Comparison of ENCODE assay signal across 26 mouse cellular contexts in the genomic region with DNA sequence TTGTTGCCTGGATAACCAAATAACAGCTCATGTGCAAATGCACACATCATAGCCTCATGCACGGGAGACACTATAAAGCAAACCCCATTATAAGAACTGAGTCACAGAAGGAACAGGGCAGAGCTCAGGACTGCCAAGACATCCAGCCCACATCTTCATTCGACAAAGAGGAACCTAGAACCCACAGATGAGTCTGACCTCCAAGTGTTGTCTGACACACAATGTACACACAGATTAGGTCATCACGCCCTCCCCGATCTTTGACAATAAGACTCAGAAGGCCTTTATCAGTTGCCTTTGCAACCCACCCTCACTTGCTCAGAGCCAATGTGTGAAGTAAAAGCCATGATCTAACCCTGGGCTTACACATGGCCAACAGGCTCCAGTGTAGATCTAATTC. TPM values are rescaled to one million over a fixed set of nuclear protein-coding genes. Genes with fewer than 3 reads are reported as not detected.
A peak's percentile ranks its signal among the peaks of the same experiment; 100 is the strongest.
DNase-seq lines count a peak whose midpoint lies in the region; ATAC-seq and TF ChIP-seq lines count a peak whose summit lies in the region.
"Had no signal": no experiment of that assay in that cellular context is flagged by ENCODE, and none has a peak within 500 bp of the region (broad histone marks: within the 10 kb centered on the region; RNA-seq: fewer than 3 reads in every experiment).

No protein-coding gene starts in this region.

- DNase-seq in MEL (ENCODE audit: low read depth, low spot score) = peak; percentile 83
- peak; percentile 53 for DNase-seq in splenic B cell, adult 2 months (ENCODE audit: low read depth, low spot score)
- no peak for DNase-seq in left cerebral cortex, adult 8-10 months (ENCODE audit: low spot score in 2 of 2)
- no peak for DNase-seq in gastrocnemius, adult 8-10 months (ENCODE audit: low spot score in 2 of 2)
- no peak for DNase-seq in urinary bladder, postnatal 25 days (ENCODE audit: low spot score)
- DNase-seq: adrenal gland, adult 2 months; adrenal gland, postnatal 14 days; cerebellum, adult 11 months; cerebellum, adult 2 months; cerebellum, adult 9-11 months; cerebellum, postnatal 25 days; embryo, embryonic 11 days; gastrocnemius, adult 2 months; gastrocnemius, postnatal 25 days; heart, adult 2 months had no signal

- H3K27ac ChIP-seq in MEL (ENCODE audit: control insufficient read depth, low read depth, low read length) = no peak overlapping the region
- H3K27ac ChIP-seq: embryonic facial prominence, embryonic 10.5 days; embryonic facial prominence, embryonic 13.5 days; forebrain, embryonic 10.5 days; forebrain, embryonic 13.5 days; gastrocnemius, adult 2 months; heart, adult 2 months; hindbrain, embryonic 12.5 days; hindbrain, embryonic 15.5 days had no signal

- H3K79me2 ChIP-seq in MEL (ENCODE audit: control insufficient read depth, insufficient read depth, low read length, poor library complexity) = no peaks in the 10 kb centered on the region

- no peaks in the 10 kb centered on the region for H3K27me3 ChIP-seq in MEL (ENCODE audit: control insufficient read depth in 1 of 2, insufficient read depth in 2 of 2, low read length in 2 of 2)
- no peaks in the 10 kb centered on the region; the same call in 1 of the 2 replicates for H3K27me3 ChIP-seq in splenic B cell, adult 2 months (ENCODE audit: control insufficient read depth, insufficient read depth, low read length, poor library complexity, severe bottlenecking)
- H3K27me3 ChIP-seq: embryonic facial prominence, embryonic 13.5 days; forebrain, embryonic 13.5 days; hindbrain, embryonic 12.5 days; hindbrain, embryonic 15.5 days had no signal

- TF ChIP-seq POLR2A in MEL (IDR thresholded peaks at IDR 0.05; ENCODE audit: control insufficient read depth in 1 of 2, insufficient read depth in 1 of 2, low read depth in 1 of 2, low read length in 2 of 2, poor library complexity in 1 of 2) = no peak

- ATAC-seq in common myeloid progenitor, adult 5-6 weeks (replicated peaks; ENCODE audit: low read depth, poor library complexity, severe bottlenecking) = peak; percentile 37
- peak; percentile 56 for ATAC-seq in megakaryocyte progenitor cell, adult 5-6 weeks (replicated peaks; ENCODE audit: poor library complexity)
- ATAC-seq in erythroid progenitor cell, adult 5-6 weeks (replicated peaks; ENCODE audit: low FRiP score, poor library complexity, severe bottlenecking) = no peak
- ATAC-seq: forebrain, embryonic 13.5 days; forebrain, embryonic 16.5 days had no signal

- TF ChIP-seq EP300 in MEL (IDR thresholded peaks at IDR 0.05; ENCODE audit: low read depth in 1 of 2, low read length in 2 of 2) = peak; percentile 46 to 48

- peaks cover 7 to 24% of the 10 kb centered on the region in 2 experiments; a peak in 3 of 4 replicates for H3K4me1 ChIP-seq in MEL (ENCODE audit: control insufficient read depth in 1 of 2, insufficient read depth in 2 of 2, low read length in 2 of 2)

- TF ChIP-seq CTCF in MEL (IDR thresholded peaks at IDR 0.05 in 2 of 3, conservative IDR thresholded peaks at IDR 0.05 in 1 of 3; ENCODE audit: control insufficient read depth in 1 of 3, insufficient read depth in 1 of 3, low read depth in 2 of 3, low read length in 3 of 3, poor library complexity in 1 of 3, severe bottlenecking in 1 of 3) = no peak

- no peak overlapping the region for H3K4me3 ChIP-seq in MEL (ENCODE audit: control insufficient read depth in 1 of 2, insufficient read depth in 1 of 2, low read depth in 2 of 2, low read length in 2 of 2)
- H3K4me3 ChIP-seq: embryonic facial prominence, embryonic 10.5 days; embryonic facial prominence, embryonic 13.5 days; erythroblast, embryonic 14.5 days; forebrain, embryonic 10.5 days; forebrain, embryonic 13.5 days; gastrocnemius, adult 2 months; heart, adult 2 months; hindbrain, embryonic 12.5 days; hindbrain, embryonic 15.5 days had no signal

- H3K9me3 ChIP-seq in MEL (replicated peaks; ENCODE audit: insufficient read depth, low read length) = no peaks in the 10 kb centered on the region
- H3K9me3 ChIP-seq: embryonic facial prominence, embryonic 10.5 days; embryonic facial prominence, embryonic 13.5 days; forebrain, embryonic 10.5 days; forebrain, embryonic 13.5 days; hindbrain, embryonic 12.5 days; hindbrain, embryonic 15.5 days had no signal

- H3K36me3 ChIP-seq in MEL (ENCODE audit: control insufficient read depth in 1 of 2, insufficient read depth in 2 of 2, low read length in 2 of 2) = peaks cover 0 to 23% of the 10 kb centered on the region in 2 experiments; a peak in 2 of 4 replicates
- H3K36me3 ChIP-seq in splenic B cell, adult 2 months (ENCODE audit: control insufficient read depth, insufficient read depth, low read length, poor library complexity, severe bottlenecking) = 0 out of 2 replicates have a peak, but pooled peaks cover 1% of the 10 kb centered on the region
- H3K36me3 ChIP-seq: embryonic facial prominence, embryonic 10.5 days; embryonic facial prominence, embryonic 13.5 days; forebrain, embryonic 10.5 days; hindbrain, embryonic 12.5 days; hindbrain, embryonic 15.5 days had no signal

- no peak for TF ChIP-seq RAD21 in MEL (IDR thresholded peaks at IDR 0.05; ENCODE audit: low read depth, low read length)

- H3K9ac ChIP-seq in MEL (ENCODE audit: control insufficient read depth, low read depth, low read length, poor library complexity, severe bottlenecking) = no peak overlapping the region
- H3K9ac ChIP-seq: embryonic facial prominence, embryonic 13.5 days; forebrain, embryonic 13.5 days; hindbrain, embryonic 12.5 days; hindbrain, embryonic 15.5 days had no signal

TF ChIP-seq in MEL, 35 proteins besides CTCF, POLR2A, EP300 and RAD21 (continues in another document):
- TF ChIP-seq ETS1 (IDR thresholded peaks at IDR 0.05; ENCODE audit: low read depth, low read length) (peak; percentile 87), BHLHE40 (IDR thresholded peaks at IDR 0.05; ENCODE audit: borderline replicate concordance, low read depth, low read length) (no peak), ELF1 (IDR thresholded peaks at IDR 0.05; ENCODE audit: low read depth, low read length) (no peak), SMC3 (IDR thresholded peaks at IDR 0.05; ENCODE audit: low read depth, low read length) (no peak), NELFE (IDR thresholded peaks at IDR 0.05; ENCODE audit: low read depth, low read length) (no peak), KAT2A (conservative IDR thresholded peaks at IDR 0.05; ENCODE audit: low read depth, low read length) (no peak), UBTF (IDR thresholded peaks at IDR 0.05; ENCODE audit: borderline replicate concordance, insufficient read depth, low read depth, low read length) (no peak), TCF12 (IDR thresholded peaks at IDR 0.05; ENCODE audit: low read depth, low read length) (0 out of 2 replicates have a peak, but pooled peaks have one; percentile 24), MAFK (IDR thresholded peaks at IDR 0.05; ENCODE audit: borderline replicate concordance, low read depth, low read length) (no peak), MEF2A (IDR thresholded peaks at IDR 0.05; ENCODE audit: extremely low read depth, insufficient replicate concordance, low read depth, low read length, poor library complexity, severe bottlenecking) (no peak), MYC (IDR thresholded peaks at IDR 0.05; ENCODE audit: low read depth, low read length) (0 out of 2 replicates have a peak, but pooled peaks have one; percentile 42), JUND (IDR thresholded peaks at IDR 0.05; ENCODE audit: low read depth, low read length) (0 out of 2 replicates have a peak, but pooled peaks have one; percentile 25), GATA1 (IDR thresholded peaks at IDR 0.05; ENCODE audit: low read depth, low read length) (peak; percentile 49; the same call in 1 of the 2 replicates), TBP (IDR thresholded peaks at IDR 0.05; ENCODE audit: low read depth, low read length) (no peak), E2F4 (IDR thresholded peaks at IDR 0.05; ENCODE audit: borderline replicate concordance, low read depth, low read length) (no peak), POLR2AphosphoS2 (IDR thresholded peaks at IDR 0.05; ENCODE audit: low read length) (no peak), MXI1 (IDR thresholded peaks at IDR 0.05; ENCODE audit: low read depth, low read length) (peak; percentile 48; the same call in 1 of the 2 replicates), CHD1 (IDR thresholded peaks at IDR 0.05; ENCODE audit: low read depth, low read length) (no peak), ZNF384 (IDR thresholded peaks at IDR 0.05; ENCODE audit: low read depth, low read length) (no peak), SIN3A (IDR thresholded peaks at IDR 0.05; ENCODE audit: low read length) (peak; percentile 46), CHD2 (IDR thresholded peaks at IDR 0.05; ENCODE audit: low read length) (no peak), HCFC1 (IDR thresholded peaks at IDR 0.05; ENCODE audit: low read depth, low read length) (no peak), USF1 (IDR thresholded peaks at IDR 0.05; ENCODE audit: low read depth, low read length) (no peak), ZMIZ1 (IDR thresholded peaks at IDR 0.05; ENCODE audit: low read depth, low read length) (no peak), GABPA (IDR thresholded peaks at IDR 0.05; ENCODE audit: low read depth, low read length) (no peak), NRF1 (IDR thresholded peaks at IDR 0.05; ENCODE audit: insufficient read depth, low read depth, low read length, poor library complexity, severe bottlenecking) (no peak), TAL1 (IDR thresholded peaks at IDR 0.05; ENCODE audit: low read length) (no peak), USF2 (IDR thresholded peaks at IDR 0.05; ENCODE audit: borderline replicate concordance in 1 of 2, insufficient read depth in 1 of 2, low read depth in 1 of 2, low read length in 2 of 2) (no peak), MAX (IDR thresholded peaks at IDR 0.05; ENCODE audit: low read length) (peak; percentile 49; the same call in 1 of the 2 replicates), ZKSCAN1 (IDR thresholded peaks at IDR 0.05; ENCODE audit: low read depth, low read length) (no peak), MYB (IDR thresholded peaks at IDR 0.05; ENCODE audit: low read depth, low read length) (no peak)

RNA-seq across cellular contexts. Expression of a gene that starts 6.1 kb away (rescaled TPM):
- total RNA-seq in MEL (2012; rRNA removed) = 1.9 and 2.3 TPM in 2 replicates
- 1 to 10 TPM in 1 of 2 experiments, not detected in 1; 4.4 TPM for polyA plus RNA-seq in MEL (2012; ENCODE audit: insufficient read depth in 1 of 2, insufficient read length in 2 of 2, low read depth in 1 of 2, low replicate concordance in 2 of 2, missing spikeins in 1 of 2)
- total RNA-seq in common myeloid progenitor, adult 5-6 weeks (2017) = 38.8 and 51.0 TPM in 2 replicates
- 106 and 110 TPM in 2 replicates for total RNA-seq in megakaryocyte progenitor cell, adult 5-6 weeks (2015)
- total RNA-seq in megakaryocyte progenitor cell, adult 5-6 weeks (2017) = 69.3 and 69.8 TPM in 2 replicates
- 10 to 100 TPM; 19.2 to 26.4 (median 23.9) TPM for total RNA-seq in left cerebral cortex, adult 8-10 months (2022)
- total RNA-seq in gastrocnemius, adult 8-10 months (2022) = 1 to 10 TPM; 4.0 to 6.9 (median 5.7) TPM
- 40.4 and 47.4 TPM in 2 replicates for total RNA-seq in erythroid progenitor cell, adult 5-6 weeks (2015; ENCODE audit: low replicate concordance)
- 13.4 and 18.6 TPM in 2 replicates for total RNA-seq in erythroid progenitor cell, adult 5-6 weeks (2017; ENCODE audit: low replicate concordance)

Comparison
In these comparisons a context has a peak if more than half of its experiments do, and no peak if none do; other contexts are left out.
1. DNase-seq: peak in MEL (single experiment) and splenic B cell, adult 2 months (single experiment); none in left cerebral cortex, adult 8-10 months (0 of 2), gastrocnemius, adult 8-10 months (0 of 2) and urinary bladder, postnatal 25 days (single experiment).